Mouse (Mus musculus) heart, adult 2 months (tissue): ENCODE data around the gene Galnt2. TPM values are rescaled to one million over a fixed set of nuclear protein-coding genes. Genes with fewer than 3 reads are reported as not detected.

Source experiments
- DNase-seq, 2 experiments: peaks; one replicate each; pipeline ENCODE4 v3.0.0; 2021
- H3K27ac ChIP-seq: fragments of 200-600 bp; 2 replicates; pipeline ENCODE4 v1.8.1; 2022
- H3K27me3 ChIP-seq: fragments of 200-500 bp; 2 replicates; pipeline ENCODE4 v1.6.1; 2012; ENCODE audit warnings: mild to moderate bottlenecking, low read length, inconsistent platforms, mixed read lengths; ENCODE audit not compliant: control insufficient read depth, insufficient read depth
- H3K36me3 ChIP-seq: fragments of 200-500 bp; 2 replicates; pipeline ENCODE4 v1.6.1; 2012; ENCODE audit warnings: low read length, inconsistent platforms; ENCODE audit not compliant: control insufficient read depth, insufficient read depth
- H3K4me1 ChIP-seq: fragments of 200-500 bp; 2 replicates; pipeline ENCODE4 v1.6.1; 2011; ENCODE audit warnings: low read length; ENCODE audit not compliant: control insufficient read depth, insufficient read depth
- H3K4me3 ChIP-seq: fragments of 200-600 bp; 2 replicates; pipeline ENCODE4 v1.8.1; 2022
- H3K79me2 ChIP-seq: fragments of 200-500 bp; replicated peaks from 2 replicates; pipeline ENCODE4 v1.6.1; 2012; ENCODE audit warnings: mild to moderate bottlenecking, inconsistent platforms, low read length, moderate library complexity, mixed read lengths; ENCODE audit not compliant: control insufficient read depth, insufficient read depth
- H3K9ac ChIP-seq: fragments of 200-500 bp; 2 replicates; pipeline ENCODE4 v1.6.1; 2012; ENCODE audit warnings: low read depth, mild to moderate bottlenecking, control low read depth, inconsistent platforms, low read length, mixed read lengths
- CTCF ChIP-seq: fragments of 200-600 bp; IDR thresholded peaks from 2 replicates; pipeline ENCODE4 v1.8.1; 2022; ENCODE audit warnings: antibody characterized with exemption, mild to moderate bottlenecking, moderate library complexity
- EP300 ChIP-seq: fragments of 200-500 bp; IDR thresholded peaks from 2 replicates; pipeline ENCODE4 v1.6.1; 2011; ENCODE audit warnings: low read depth, low read length, control low read depth; ENCODE audit not compliant: insufficient read depth
- POLR2A ChIP-seq: fragments of 200-500 bp; IDR thresholded peaks from 2 replicates; pipeline ENCODE4 v1.6.1; 2011; ENCODE audit warnings: mild to moderate bottlenecking, low read depth, low read length, control low read depth; ENCODE audit not compliant: insufficient read depth
- WGBS: fragments of 180-500 bp; shearing (Covaris S2); methylation state at CpG from one replicate; pipeline ENCODE4 v1.1.7; 2018; 5-methylcytosine and 5-hydroxymethylcytosine counted together
- intact Hi-C: fragments of 180-260 bp; cut with DNase I; formaldehyde crosslinking; loops from one replicate; pipeline ENCODE4 v1.15.1; 2025
- polyA plus RNA-seq: library from polyadenylated mRNA; depleted of rRNA; stranded (reverse); fragments of >200 nt; gene quantifications from 2 replicates; pipeline ENCODE4 v1.2.3, GENCODE M21; 2012
- total RNA-seq, 2 experiments: library from RNA; stranded (reverse); gene quantifications; 2 replicates each; pipeline ENCODE4 v1.2.3; 2021

Gene Galnt2
- total and polyA plus RNA-seq, 3 experiments: 3.7 to 42.9 (median 35.2) TPM

DNA sequence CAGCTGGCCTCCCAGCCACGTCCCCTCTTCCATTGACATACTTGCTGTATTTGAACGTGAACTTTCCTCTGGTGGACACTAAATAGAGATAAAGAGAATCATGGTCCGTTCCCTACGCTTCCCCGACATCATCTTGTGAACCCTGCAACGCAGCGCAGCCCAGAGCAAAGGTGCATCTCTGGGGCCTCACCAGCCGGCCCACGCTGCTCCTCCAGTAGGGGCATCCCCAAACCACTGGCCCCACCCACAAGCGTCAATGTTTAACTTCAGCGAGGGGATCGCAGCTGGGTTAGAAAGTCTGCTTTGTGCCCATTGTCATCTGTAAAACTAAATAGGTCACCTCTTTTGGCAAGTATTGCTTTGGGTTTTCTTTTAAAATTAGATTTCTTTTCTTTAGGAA lies 112.8 kb downstream of the Galnt2 start:
- 91% methylated on average over 12 of the region's 12 CpGs for WGBS
- H3K36me3 ChIP-seq: no peaks in the 10 kb centered on the region

GRCm38 (mm10) chr8:124345098-124345497 lies 113.9 kb downstream of the Galnt2 start:
- no peak for DNase-seq
- Histone ChIP-seq H3K4me1 (no peaks in the 10 kb centered on the region; the same call in 1 of the 2 replicates), H3K9ac (no peak overlapping the region), H3K4me3 (no peak overlapping the region), H3K27me3 (no peaks in the 10 kb centered on the region), H3K36me3 (no peaks in the 10 kb centered on the region), H3K27ac (no peak overlapping the region), H3K79me2 (no peaks in the 10 kb centered on the region)
- WGBS: 71% methylated on average over 10 of the region's 10 CpGs
- TF ChIP-seq CTCF: no peak
- TF ChIP-seq EP300: no peak
- TF ChIP-seq POLR2A: no peak
- intact Hi-C loops: loop anchor here (5.0 kb wide), 1 partner anchor 58 kb away; no protein-coding TSS in a partner anchor

More for the DNA sequence above, 112.8 kb downstream of the Galnt2 start:
- Histone ChIP-seq H3K9ac (no peak overlapping the region), H3K4me3 (no peak overlapping the region), H3K79me2 (no peaks in the 10 kb centered on the region), H3K27ac (no peak overlapping the region), H3K27me3 (no peaks in the 10 kb centered on the region), H3K4me1 (no peaks in the 10 kb centered on the region; the same call in 1 of the 2 replicates)
- no peak for DNase-seq
- no peak for TF ChIP-seq POLR2A
- TF ChIP-seq EP300: no peak
- no peak for TF ChIP-seq CTCF
- intact Hi-C loops: no loop called here

DNA sequence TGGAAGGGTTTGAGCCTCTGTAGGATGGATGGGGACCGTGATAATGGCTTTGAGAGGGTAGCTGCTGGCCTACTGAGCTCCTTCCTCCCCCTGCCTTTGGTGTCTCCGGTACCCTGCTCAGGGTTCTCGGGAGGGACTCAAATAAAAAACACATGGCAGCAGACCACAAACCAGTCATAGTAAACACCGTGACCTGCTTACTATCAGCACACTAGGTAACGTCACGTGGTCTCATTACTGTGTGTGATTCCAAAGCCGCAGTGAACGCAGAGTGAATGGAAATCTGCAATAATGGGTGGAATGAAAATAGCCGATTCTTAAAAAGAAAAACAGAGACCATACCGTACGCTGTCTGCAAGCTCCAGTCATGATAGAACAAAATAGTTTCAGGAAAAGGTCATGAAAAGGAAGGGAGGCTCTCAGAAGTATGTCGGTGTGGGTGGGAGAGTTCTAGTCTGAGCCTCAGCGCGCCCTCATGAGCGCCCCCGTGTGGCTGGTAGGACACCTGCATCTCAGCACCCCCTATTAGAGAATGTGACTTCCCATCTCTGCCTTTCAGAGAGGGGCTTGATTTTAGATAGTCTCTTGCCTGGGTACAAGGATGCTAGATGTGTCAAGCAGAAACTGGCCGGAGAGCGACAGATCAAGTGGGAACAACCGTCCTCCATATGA lies 115.8 kb downstream of the Galnt2 start:
- H3K36me3 ChIP-seq: no peaks in the 10 kb centered on the region
- intact Hi-C loops: loop anchor here (1.0 to 5.0 kb wide), 2 partner anchors 60 to 116 kb away; partner anchors contain the start of gene Galnt2
- H3K9ac ChIP-seq: no peak overlapping the region
- no peaks in the 10 kb centered on the region for H3K27me3 ChIP-seq
- H3K4me3 ChIP-seq: no peak overlapping the region
- H3K79me2 ChIP-seq: no peaks in the 10 kb centered on the region
- TF ChIP-seq CTCF (peak; percentile 96), POLR2A (0 out of 2 replicates have a peak, but pooled peaks have one; percentile 10), EP300 (no peak)
- peak; percentile 50 to 77 for DNase-seq
- no peaks in the 10 kb centered on the region; the same call in 1 of the 2 replicates for H3K4me1 ChIP-seq
- no peak overlapping the region for H3K27ac ChIP-seq
- 27% methylated on average over 19 of the region's 19 CpGs for WGBS

- no peak for TF ChIP-seq EP300
- TF ChIP-seq POLR2A: no peak
- TF ChIP-seq CTCF: no peak
- WGBS: 48% methylated on average over 1 of the region's 1 CpGs
- Histone ChIP-seq H3K36me3 (no peaks in the 10 kb centered on the region), H3K4me1 (no peaks in the 10 kb centered on the region; the same call in 1 of the 2 replicates), H3K9ac (no peak overlapping the region), H3K27ac (no peak overlapping the region), H3K79me2 (no peaks in the 10 kb centered on the region), H3K27me3 (no peaks in the 10 kb centered on the region), H3K4me3 (no peak overlapping the region)
- DNase-seq: no peak
- intact Hi-C loops: loop anchor here (5.0 kb wide), 1 partner anchor 61 kb away; no protein-coding TSS in a partner anchor
These were observed 116.9 kb downstream of the Galnt2 start for GRCm38 (mm10) chr8:124348087-124348486.

DNA sequence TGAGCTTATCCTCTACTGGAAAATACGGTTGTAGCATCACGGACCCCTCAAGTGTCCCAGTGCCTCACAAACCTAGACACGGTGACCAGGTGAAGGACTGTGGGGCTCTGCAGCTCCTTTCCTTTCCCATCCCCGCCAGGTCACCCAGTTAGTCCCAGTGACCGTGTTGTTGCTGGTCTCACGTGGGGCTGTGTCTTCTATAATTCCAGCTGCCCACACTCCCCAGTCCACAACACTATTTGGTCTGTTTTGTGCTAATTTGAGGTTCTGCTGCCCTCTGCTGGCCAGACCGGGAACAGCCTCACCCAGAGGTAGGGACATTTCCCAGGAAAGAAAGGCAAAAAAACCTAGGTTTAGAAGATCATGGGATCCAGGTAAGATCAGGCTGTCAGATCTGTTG lies 118.5 kb downstream of the Galnt2 start:
- no peak overlapping the region for H3K9ac ChIP-seq
- 40% methylated on average over 7 of the region's 7 CpGs for WGBS
- peak; percentile 67 to 90 for DNase-seq

GRCm38 (mm10) chr8:124351636-124352035 lies 120.4 kb downstream of the Galnt2 start:
- no peak overlapping the region for H3K9ac ChIP-seq
- no peaks in the 10 kb centered on the region for H3K79me2 ChIP-seq
- WGBS: 59% methylated on average over 5 of the region's 5 CpGs
- H3K4me3 ChIP-seq: no peak overlapping the region
- no peak for TF ChIP-seq POLR2A
- no peak for TF ChIP-seq EP300
- TF ChIP-seq CTCF: peak; percentile 31
- H3K4me1 ChIP-seq: no peaks in the 10 kb centered on the region; the same call in 1 of the 2 replicates
- no peak overlapping the region for H3K27ac ChIP-seq
- no peaks in the 10 kb centered on the region for H3K36me3 ChIP-seq
- intact Hi-C loops: loop anchor here (2.0 kb wide), 1 partner anchor 427 kb away; no protein-coding TSS in a partner anchor
- no peak for DNase-seq
- no peaks in the 10 kb centered on the region for H3K27me3 ChIP-seq

More for the DNA sequence above, 118.5 kb downstream of the Galnt2 start:
- intact Hi-C loops: loop anchor here (1.0 to 5.0 kb wide), 3 partner anchors 62 to 425 kb away; no protein-coding TSS in a partner anchor
- Histone ChIP-seq H3K27me3 (no peaks in the 10 kb centered on the region), H3K36me3 (no peaks in the 10 kb centered on the region), H3K4me3 (no peak overlapping the region), H3K4me1 (no peaks in the 10 kb centered on the region; the same call in 1 of the 2 replicates), H3K27ac (no peak overlapping the region), H3K79me2 (no peaks in the 10 kb centered on the region)
- TF ChIP-seq POLR2A: no peak
- TF ChIP-seq EP300: peak; percentile 91; the same call in 1 of the 2 replicates
- peak; percentile 97; the same call in 1 of the 2 replicates for TF ChIP-seq CTCF
